Mouse (Mus musculus) G1E (cell line): Measurements from ENCODE around the gene Pex5l. TPM values are rescaled to one million over a fixed set of nuclear protein-coding genes. Genes with fewer than 3 reads are reported as not detected.

Source experiments
- ATAC-seq: 2 replicates; pipeline ENCODE4 v1.8.0; 2016; ENCODE audit warnings: mild to moderate bottlenecking; ENCODE audit not compliant: insufficient number of reproducible peaks, poor library complexity, low FRiP score, severe bottlenecking; ENCODE audit errors: extremely low read depth
- DNase-seq: peaks from one replicate; pipeline ENCODE4 v3.0.0; 2012; ENCODE audit warnings: low spot score
- H3K27me3 ChIP-seq: 2 replicates; pipeline ENCODE4 v1.6.1; 2012; ENCODE audit warnings: mild to moderate bottlenecking, low read length, inconsistent platforms; ENCODE audit not compliant: insufficient read depth
- H3K36me3 ChIP-seq: replicated peaks from 2 replicates; pipeline ENCODE3; 2012; ENCODE audit warnings: mild to moderate bottlenecking, inconsistent platforms
- H3K4me1 ChIP-seq: 2 replicates; pipeline ENCODE4 v1.6.1; 2012; ENCODE audit warnings: low read depth, low read length, inconsistent platforms, mixed read lengths; ENCODE audit not compliant: insufficient read depth
- H3K4me3 ChIP-seq: 2 replicates; pipeline ENCODE4 v1.5.1; 2012; ENCODE audit warnings: low read depth, mild to moderate bottlenecking, inconsistent platforms, low read length, moderate library complexity, mixed read lengths
- H3K9me3 ChIP-seq: replicated peaks from 2 replicates; pipeline ENCODE4 v1.6.1; 2012; ENCODE audit warnings: inconsistent platforms
- CTCF ChIP-seq: IDR thresholded peaks from 2 replicates; pipeline ENCODE4 v1.5.1; 2012; ENCODE audit warnings: low read depth, low read length, inconsistent platforms, mixed read lengths
- GATA1 ChIP-seq: IDR thresholded peaks from 2 replicates; pipeline ENCODE4 v1.6.1; 2012; ENCODE audit warnings: borderline replicate concordance, low read length, inconsistent platforms, mixed read lengths
- GATA2 ChIP-seq: IDR thresholded peaks from 2 replicates; pipeline ENCODE4 v1.6.1; 2012; ENCODE audit warnings: low read depth, low read length, inconsistent platforms, borderline replicate concordance
- POLR2AphosphoS5 ChIP-seq: IDR thresholded peaks from 2 replicates; pipeline ENCODE4 v1.6.1; 2012; ENCODE audit warnings: low read depth, low read length, inconsistent platforms; ENCODE audit not compliant: insufficient replicate concordance
- TAL1 ChIP-seq: conservative IDR thresholded peaks from 2 replicates; pipeline ENCODE4 v1.6.1; 2012; ENCODE audit warnings: low read depth, low read length, inconsistent platforms, mixed read lengths
- polyA plus RNA-seq: library from polyadenylated mRNA; stranded (reverse); fragments of >175 nt; gene quantifications from 2 replicates; pipeline ENCODE4 v1.2.3, GENCODE M21; 2012
- total RNA-seq, 2 experiments: library from RNA; stranded (forward) in 1 of 2; stranded (reverse) in 1 of 2; fragments of 200-1000 nt in 1 of 2; fragments of >200 nt in 1 of 2; fragmentation: Nextera tagmentation in 1 of 2; gene quantifications; 2 replicates each; pipeline ENCODE4 v1.2.3; 2014 to 2017

Gene Pex5l
- total and polyA plus RNA-seq, 3 experiments = 0.44 TPM; not detected in 2

DNA sequence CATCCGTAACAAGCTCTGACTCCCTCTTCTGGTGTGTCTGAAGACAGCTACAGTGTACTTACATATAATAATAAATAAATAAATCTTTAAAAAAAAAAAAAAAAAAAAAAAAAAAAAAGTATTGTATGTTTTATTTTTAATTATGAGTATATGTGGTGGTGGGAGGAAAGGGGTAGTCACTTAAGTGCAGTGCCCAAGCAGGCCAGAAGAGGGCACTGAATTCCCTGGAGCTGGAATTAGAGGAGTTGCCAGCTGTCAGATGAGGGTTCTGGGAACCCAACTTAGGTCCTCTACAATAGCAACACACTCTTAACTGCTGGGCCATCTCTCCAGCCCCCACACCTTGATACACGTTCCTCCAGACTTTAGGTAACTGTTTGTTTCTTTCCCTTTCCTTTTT is 37.3 kb downstream of the Pex5l start:
- ATAC-seq = no peak

DNA sequence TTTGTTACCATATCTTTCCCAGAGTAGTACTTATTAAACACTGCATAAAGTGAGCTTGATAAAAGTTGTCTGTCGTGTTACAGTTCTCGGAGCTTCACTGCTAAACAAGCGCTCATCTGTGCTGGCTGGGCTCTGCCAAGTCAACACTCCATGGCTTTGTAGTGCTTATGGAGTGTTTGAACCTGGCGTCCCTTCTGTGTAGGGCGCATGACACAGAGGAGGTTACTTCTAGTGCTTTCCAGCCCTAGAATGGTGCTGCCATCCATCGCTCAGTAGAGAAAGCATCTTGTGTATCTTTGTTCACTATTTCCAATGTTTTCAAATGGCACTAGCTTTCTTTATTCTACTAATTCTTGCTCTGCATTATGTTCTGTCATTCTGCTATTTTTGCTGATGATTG is 39.5 kb downstream of the Pex5l start:
- Histone ChIP-seq H3K27me3 (no peaks in the 10 kb centered on the region), H3K4me1 (no peaks in the 10 kb centered on the region), H3K36me3 (no peaks in the 10 kb centered on the region), H3K9me3 (no peaks in the 10 kb centered on the region), H3K4me3 (no peak overlapping the region)
- TF ChIP-seq GATA2 (no peak), TAL1 (no peak), CTCF (no peak), GATA1 (no peak), POLR2AphosphoS5 (no peak)
- no peak for DNase-seq
- no peak for ATAC-seq

More for the DNA sequence above, 37.3 kb downstream of the Pex5l start:
- TF ChIP-seq CTCF (no peak), GATA1 (no peak), TAL1 (no peak), POLR2AphosphoS5 (no peak), GATA2 (no peak)
- H3K9me3 ChIP-seq = no peaks in the 10 kb centered on the region
- DNase-seq = no peak
- no peaks in the 10 kb centered on the region for H3K27me3 ChIP-seq
- H3K36me3 ChIP-seq = no peaks in the 10 kb centered on the region
- H3K4me1 ChIP-seq = no peaks in the 10 kb centered on the region
- no peak overlapping the region for H3K4me3 ChIP-seq

DNA sequence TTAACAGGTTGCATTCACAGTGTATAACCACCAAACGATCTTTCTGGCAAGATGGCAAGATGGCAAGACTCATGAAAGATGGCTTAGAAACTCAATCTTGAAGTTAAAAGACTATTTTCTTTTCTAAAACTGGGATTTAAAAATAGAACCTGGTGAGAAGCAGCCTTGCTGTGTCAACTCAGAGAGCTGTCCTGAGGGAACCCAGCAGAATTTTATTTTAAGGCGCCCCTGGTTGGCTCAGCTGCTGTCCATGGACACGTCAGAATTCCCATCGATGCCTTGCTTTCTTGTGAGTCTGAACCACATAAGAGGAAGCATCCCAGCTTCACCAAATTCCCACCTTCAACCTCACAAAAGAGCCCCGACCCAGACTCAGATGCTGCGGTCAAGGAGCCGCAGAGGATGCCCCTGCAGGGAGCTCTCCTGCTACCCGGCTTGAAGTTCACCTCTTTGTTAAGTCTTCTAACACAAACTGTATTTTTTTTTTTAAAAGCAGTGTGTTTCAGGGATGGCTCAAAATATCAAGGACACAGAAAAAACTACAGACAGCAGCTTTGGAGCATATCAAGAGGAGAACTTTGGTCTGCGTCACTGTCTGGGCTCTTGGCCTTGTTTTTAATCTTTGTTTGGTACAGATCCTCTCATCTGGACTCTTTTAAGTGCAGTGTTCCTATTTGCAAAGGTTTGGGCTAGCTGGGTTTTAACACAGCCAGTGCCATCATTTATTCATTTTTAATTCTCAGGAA is 44.3 kb downstream of the Pex5l start:
- no peaks in the 10 kb centered on the region for H3K27me3 ChIP-seq
- no peak for ATAC-seq
- H3K9me3 ChIP-seq = no peaks in the 10 kb centered on the region
- TF ChIP-seq CTCF (no peak), GATA1 (no peak), TAL1 (no peak), POLR2AphosphoS5 (no peak), GATA2 (no peak)
- H3K4me1 ChIP-seq = no peaks in the 10 kb centered on the region
- no peak for DNase-seq
- H3K4me3 ChIP-seq = no peak overlapping the region
- H3K36me3 ChIP-seq = no peaks in the 10 kb centered on the region

DNA sequence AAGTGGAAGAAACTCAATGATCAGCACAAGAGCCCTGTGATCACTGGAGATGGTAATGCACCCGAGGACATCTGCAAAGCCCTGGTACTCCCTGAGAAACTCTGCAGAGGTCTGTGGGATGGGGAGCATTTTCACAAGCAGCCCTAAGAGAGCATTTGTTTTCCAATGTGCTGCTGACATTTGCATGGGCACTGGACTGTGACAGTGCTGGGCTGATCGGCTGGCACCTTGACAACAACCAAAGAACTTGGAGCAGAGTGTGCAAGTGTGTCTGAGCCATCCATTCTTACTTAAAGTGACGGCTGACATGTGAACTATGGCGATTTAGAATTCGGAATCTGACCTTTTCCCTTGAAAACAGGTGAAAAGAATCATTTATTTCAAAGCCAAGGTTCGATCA is 49.4 kb downstream of the Pex5l start:
- no peak for TF ChIP-seq TAL1
- TF ChIP-seq CTCF = no peak
- no peak for TF ChIP-seq GATA1
- H3K36me3 ChIP-seq = no peaks in the 10 kb centered on the region

DNA sequence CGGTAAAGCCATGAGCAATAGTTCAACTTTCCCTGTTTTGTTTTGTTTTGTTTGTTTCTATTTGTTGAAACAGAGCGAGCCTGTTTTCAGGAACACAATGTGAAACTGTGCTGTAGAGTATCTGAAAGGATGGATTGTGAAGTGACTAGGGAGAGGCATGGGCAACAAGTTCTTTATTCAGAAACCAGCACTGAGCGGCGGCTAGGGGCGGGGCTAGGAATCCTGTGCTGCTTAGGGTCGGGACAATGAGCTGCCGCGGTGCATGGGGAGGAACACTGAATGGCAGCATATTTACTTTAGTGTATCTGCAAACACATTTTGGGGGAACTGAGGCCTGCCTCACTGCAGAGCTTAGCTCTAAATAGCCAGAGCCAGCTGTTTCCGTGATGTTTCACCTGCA is 53.0 kb downstream of the Pex5l start:
- ATAC-seq = no peak
- no peaks in the 10 kb centered on the region for H3K9me3 ChIP-seq
- no peak overlapping the region for H3K4me3 ChIP-seq
- H3K4me1 ChIP-seq = no peaks in the 10 kb centered on the region
- H3K27me3 ChIP-seq = no peaks in the 10 kb centered on the region
- no peaks in the 10 kb centered on the region for H3K36me3 ChIP-seq
- no peak for DNase-seq
- TF ChIP-seq GATA2 (no peak), GATA1 (no peak)

More for the DNA sequence above, 49.4 kb downstream of the Pex5l start:
- H3K4me1 ChIP-seq = no peaks in the 10 kb centered on the region
- no peaks in the 10 kb centered on the region for H3K9me3 ChIP-seq
- DNase-seq (no peak), ATAC-seq (no peak)
- H3K4me3 ChIP-seq = no peak overlapping the region
- no peaks in the 10 kb centered on the region for H3K27me3 ChIP-seq

DNA sequence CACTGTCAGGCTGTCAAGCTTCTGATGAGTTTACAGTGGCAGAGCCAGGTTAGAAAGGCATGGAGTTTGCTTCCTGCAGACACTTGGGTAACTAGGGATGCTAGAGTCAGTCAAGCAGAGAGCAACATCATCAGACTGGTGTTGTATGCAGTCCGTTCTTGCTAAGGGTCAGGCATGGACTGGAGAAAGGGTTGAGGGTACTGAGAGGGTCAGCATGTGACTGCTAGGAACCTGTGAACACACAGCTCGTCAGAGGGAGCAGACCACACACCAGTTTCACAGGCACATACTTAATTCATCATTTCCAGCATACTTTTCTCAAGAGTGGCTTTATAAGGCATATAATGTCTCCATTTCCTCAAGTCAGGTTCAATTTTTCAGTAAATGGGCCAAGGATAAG is 53.6 kb downstream of the Pex5l start:
- Histone ChIP-seq H3K4me1 (no peaks in the 10 kb centered on the region), H3K9me3 (no peaks in the 10 kb centered on the region), H3K4me3 (no peak overlapping the region), H3K27me3 (no peaks in the 10 kb centered on the region), H3K36me3 (no peaks in the 10 kb centered on the region)
- DNase-seq (no peak), ATAC-seq (no peak)
- TF ChIP-seq GATA1 (no peak), GATA2 (no peak), CTCF (no peak), TAL1 (no peak), POLR2AphosphoS5 (no peak)

DNA sequence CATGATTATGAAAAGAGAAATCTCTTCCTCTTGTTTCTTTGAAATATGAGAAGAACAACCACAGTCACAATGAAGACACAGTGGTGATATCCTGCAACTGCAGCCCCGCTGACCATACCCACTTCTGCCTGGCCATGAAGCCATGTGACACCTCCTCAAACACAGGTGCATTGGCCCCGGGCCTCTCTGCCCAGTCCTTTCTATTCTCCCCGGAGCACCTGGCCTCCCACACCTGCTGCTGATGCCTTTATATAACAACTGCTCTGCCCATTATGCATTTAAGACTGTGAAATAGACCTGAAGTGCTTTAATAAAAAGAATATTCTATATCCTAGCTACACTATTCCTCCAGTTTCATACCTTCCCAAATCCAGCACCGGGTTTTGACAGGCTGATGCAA is 54.8 kb downstream of the Pex5l start:
- TF ChIP-seq CTCF (no peak), POLR2AphosphoS5 (no peak), GATA2 (no peak)
- no peaks in the 10 kb centered on the region for H3K36me3 ChIP-seq
- H3K4me3 ChIP-seq = no peak overlapping the region
- no peaks in the 10 kb centered on the region for H3K4me1 ChIP-seq
- H3K27me3 ChIP-seq = no peaks in the 10 kb centered on the region
- no peak for ATAC-seq
- no peak for DNase-seq
- H3K9me3 ChIP-seq = no peaks in the 10 kb centered on the region
